Mouse (Mus musculus) heart, postnatal 0 days (tissue): ENCODE results near the gene Vmn2r41. TPM values are rescaled to one million over a fixed set of nuclear protein-coding genes. Genes with fewer than 3 reads are reported as not detected.
"Not testable (repeated sequence)": the region's sequence is repeated elsewhere in the genome, so short reads cannot be mapped to it uniquely, and the experiment has no call there.

ENCODE experiments used
- ATAC-seq: fragments of 200-750 bp; cut with Nextera tagmentation; 2 replicates; pipeline ENCODE4 v1.8.0; 2017; ENCODE audit warnings: low read depth, moderate number of reproducible peaks, moderate library complexity; ENCODE audit not compliant: insufficient read depth
- DNase-seq: peaks from one replicate; pipeline ENCODE4 v3.0.0-alpha.2; 2016; ENCODE audit warnings: low spot score
- H3K27ac ChIP-seq: fragments of 300-500 bp; sonication (generic); 2 replicates; pipeline ENCODE4 v1.5.1; 2014; ENCODE audit warnings: low read depth, mild to moderate bottlenecking
- H3K27me3 ChIP-seq: fragments of 300-500 bp; sonication (generic); 2 replicates; pipeline ENCODE4 v1.6.1; 2014; ENCODE audit warnings: low read length, mixed read lengths; ENCODE audit not compliant: control insufficient read depth, insufficient read depth
- H3K36me3 ChIP-seq: fragments of 300-500 bp; sonication (generic); replicated peaks from 2 replicates; pipeline ENCODE4 v1.6.1; 2014; ENCODE audit warnings: low read length, mixed read lengths; ENCODE audit not compliant: control insufficient read depth, insufficient read depth
- H3K4me1 ChIP-seq: fragments of 300-500 bp; sonication (generic); 2 replicates; pipeline ENCODE4 v1.6.1; 2014; ENCODE audit warnings: antibody characterized with exemption; ENCODE audit not compliant: control insufficient read depth, insufficient read depth
- H3K4me2 ChIP-seq: fragments of 300-500 bp; sonication (generic); 2 replicates; pipeline ENCODE4 v1.6.1; 2014; ENCODE audit warnings: low read depth, mild to moderate bottlenecking, low read length, moderate library complexity
- H3K4me3 ChIP-seq: fragments of 300-500 bp; sonication (generic); 2 replicates; pipeline ENCODE4 v1.5.1; 2014; ENCODE audit warnings: low read depth, low read length
- H3K9ac ChIP-seq: fragments of 300-500 bp; sonication (generic); replicated peaks from 2 replicates; pipeline ENCODE4 v1.6.1; 2014; ENCODE audit warnings: low read depth, low read length, mixed read lengths
- H3K9me3 ChIP-seq: fragments of 300-500 bp; sonication (generic); replicated peaks from 2 replicates; pipeline ENCODE4 v1.6.1; 2016; ENCODE audit warnings: low read length; ENCODE audit not compliant: control insufficient read depth
- WGBS: fragments of 180-500 bp; shearing (Covaris S2); extraction: QIAGEN DNeasy Blood & Tissue Kit; methylation state at CpG from one replicate; pipeline ENCODE4 v1.1.7; 2014; 5-methylcytosine and 5-hydroxymethylcytosine counted together
- polyA plus RNA-seq: library from polyadenylated mRNA; unstranded; fragments of >200 nt; fragmentation: Nextera tagmentation; extraction: Ambion mirVana; gene quantifications from 2 replicates; pipeline ENCODE4 v1.2.1, GENCODE M21; 2015
- total RNA-seq: library from RNA; depleted of rRNA; stranded (reverse); fragments of >200 nt; gene quantifications from 2 replicates; pipeline ENCODE4 v1.2.3, GENCODE M21; 2014; ENCODE audit warnings: low replicate concordance; rRNA removed

Vmn2r41 gene
- total RNA-seq (not detected in 2 replicates), polyA plus RNA-seq (not detected in 2 replicates)

- not testable (repeated sequence) for H3K4me1 ChIP-seq, ATAC-seq, H3K27ac ChIP-seq, H3K36me3 ChIP-seq, H3K9ac ChIP-seq, DNase-seq, H3K27me3 ChIP-seq, H3K4me3 ChIP-seq, H3K4me2 ChIP-seq, H3K9me3 ChIP-seq
- no CpG with 5 or more reads among the region's 1 CpGs for WGBS
Measured at GRCm38 (mm10) chr7:8161554-8161953, at the start of gene Vmn2r41. TSS of gene Vmn2r41 (minus strand) at chr7:8161654.

GRCm38 (mm10) chr7:8200220-8200619 lies 38.8 kb upstream of the Vmn2r41 start, which contains the start of gene Vmn2r42:
TSS of gene Vmn2r42 (minus strand) at chr7:8200320.
- not testable (repeated sequence) for H3K36me3 ChIP-seq, H3K9me3 ChIP-seq, DNase-seq, H3K4me1 ChIP-seq, H3K27me3 ChIP-seq, H3K9ac ChIP-seq, ATAC-seq, H3K4me2 ChIP-seq, H3K27ac ChIP-seq, H3K4me3 ChIP-seq
- WGBS: no CpG with 5 or more reads among the region's 2 CpGs

DNA sequence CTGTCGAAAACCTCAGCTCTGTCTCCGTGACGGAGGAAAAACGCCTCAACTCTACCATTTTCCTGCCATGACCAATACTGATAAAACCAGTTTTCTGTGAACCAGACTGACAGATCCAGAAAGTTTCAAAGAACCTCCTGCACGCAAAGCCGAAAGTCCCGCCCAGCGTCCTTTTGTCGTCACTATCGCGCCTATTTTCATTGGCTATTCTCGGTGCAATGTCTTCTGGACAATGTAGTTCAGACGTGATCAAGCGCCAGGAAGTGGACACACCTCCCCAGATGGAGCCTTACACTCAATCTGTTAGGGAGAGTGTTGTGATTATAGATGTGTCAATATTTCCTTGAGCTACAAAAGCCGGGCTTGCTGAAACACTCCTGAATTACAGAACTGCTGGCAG lies 68.6 kb downstream of the Vmn2r41 start:
- not testable (repeated sequence) for H3K27ac ChIP-seq, H3K9me3 ChIP-seq, H3K4me2 ChIP-seq, H3K4me1 ChIP-seq, H3K9ac ChIP-seq, H3K4me3 ChIP-seq, H3K27me3 ChIP-seq, DNase-seq, H3K36me3 ChIP-seq, ATAC-seq
- 36% methylated on average over 11 of the region's 15 CpGs for WGBS

Other genes with a start within 250 kb of the Vmn2r41 start
- not detected in 2 replicates for gene Vmn2r42, start 38.7 kb upstream of the Vmn2r41 start, total RNA-seq
- not detected in 2 replicates for gene Vmn2r42, start 38.7 kb upstream of the Vmn2r41 start, polyA plus RNA-seq
- gene Vmn2r43, start 98.9 kb upstream of the Vmn2r41 start, total RNA-seq: not detected in 2 replicates
- not detected in 2 replicates for gene Vmn2r43, start 98.9 kb upstream of the Vmn2r41 start, polyA plus RNA-seq
- not detected in 2 replicates for gene Vmn2r44, start 221.7 kb upstream of the Vmn2r41 start, total RNA-seq
- not detected in 2 replicates for gene Vmn2r44, start 221.7 kb upstream of the Vmn2r41 start, polyA plus RNA-seq